Mouse (Mus musculus) thymus, adult 18-20 months (tissue): ENCODE measurements around the gene Moap1.

Source experiments
- DNase-seq, 2 experiments: peaks; one replicate each; pipeline ENCODE4 v3.0.0; 2022; ENCODE audit warnings: mixed read lengths in 2 of 2

Moap1 gene

DNA sequence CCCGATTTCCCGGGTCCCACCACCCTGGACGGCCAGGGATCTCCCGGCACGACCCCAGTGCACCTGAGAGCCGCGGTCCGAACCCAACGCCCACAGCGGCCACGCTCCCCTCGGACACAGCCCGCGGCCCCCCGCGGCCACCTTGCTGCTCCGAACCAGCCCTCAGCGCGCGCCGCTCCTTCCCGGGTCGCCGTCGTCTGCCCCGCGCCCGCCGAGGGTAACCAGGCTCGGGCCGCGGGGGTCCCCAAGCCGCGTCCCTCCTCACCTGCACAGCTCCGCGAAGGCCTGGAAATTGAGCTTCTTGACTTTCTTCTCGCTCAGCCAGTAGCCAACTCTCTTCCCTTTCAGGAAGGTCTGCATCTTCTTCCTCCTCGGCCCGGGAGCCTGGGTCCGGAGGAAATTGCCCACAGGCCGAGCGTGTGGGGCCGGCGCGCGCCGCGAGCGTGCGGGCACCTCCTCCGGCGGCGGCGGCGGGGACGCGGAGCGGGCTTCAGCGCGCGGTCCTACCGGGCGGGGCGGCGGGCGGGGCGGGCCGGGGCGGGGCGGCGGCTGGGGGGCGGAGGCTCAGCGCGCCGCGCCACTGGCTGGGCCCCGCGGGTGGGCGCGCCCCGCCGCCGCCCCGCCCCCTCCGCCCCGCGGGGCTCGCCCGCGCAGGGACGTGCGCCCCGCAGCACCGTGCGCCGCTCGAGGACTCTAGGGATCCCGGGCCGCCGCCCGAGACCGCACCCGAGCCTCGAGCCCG lies 38.8 kb downstream of the Moap1 start, which contains the start of gene Itpk1:
Itpk1 (minus strand) TSS at position 474 of the 742 bp plus-strand sequence.
- peak; percentile 42 to 50 for DNase-seq

DNA sequence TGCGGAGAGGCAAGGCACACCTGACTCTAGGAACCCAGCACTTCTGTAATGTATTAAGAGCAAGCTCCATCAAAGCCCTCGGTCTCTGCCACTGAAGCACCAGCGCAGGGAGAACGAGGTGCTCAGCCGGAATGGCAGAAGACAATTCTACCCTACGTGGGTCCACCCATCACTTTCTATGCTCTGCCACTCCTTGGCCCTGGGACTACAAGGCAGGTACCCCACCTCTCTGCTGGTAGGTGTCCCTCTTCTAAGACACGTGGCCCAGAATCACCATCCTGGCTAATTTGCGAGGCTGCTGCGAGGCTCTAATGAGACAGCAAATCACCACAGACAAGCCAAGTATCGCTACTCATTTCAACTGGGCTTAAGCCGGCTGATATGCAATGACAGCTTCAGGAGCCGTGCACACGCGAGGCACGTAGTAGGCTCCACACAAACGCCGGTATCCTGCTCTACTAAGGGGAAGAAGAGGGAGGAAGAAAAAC lies 39.5 kb downstream of the Moap1 start:
- DNase-seq = no peak

DNA sequence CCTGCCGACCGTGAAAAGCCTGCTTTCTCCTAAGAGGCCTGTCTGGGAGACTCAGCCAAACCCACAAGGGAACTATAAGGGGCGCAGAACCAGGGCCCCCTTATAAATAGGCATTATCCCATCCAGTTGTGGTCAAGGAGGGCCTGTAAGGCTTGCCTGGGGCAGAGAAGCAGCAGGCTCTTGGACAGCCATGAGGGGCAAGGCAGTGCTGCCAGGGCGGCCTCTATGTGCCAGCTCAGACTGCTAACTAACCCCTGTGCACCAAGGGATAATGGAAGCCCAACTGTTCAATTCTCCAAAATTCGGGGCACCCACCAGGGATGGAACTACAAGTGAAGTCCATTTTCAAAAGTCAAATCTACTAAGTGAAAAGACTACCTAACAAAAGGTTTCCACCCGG lies 40.0 kb downstream of the Moap1 start:
- DNase-seq = no peak

DNA sequence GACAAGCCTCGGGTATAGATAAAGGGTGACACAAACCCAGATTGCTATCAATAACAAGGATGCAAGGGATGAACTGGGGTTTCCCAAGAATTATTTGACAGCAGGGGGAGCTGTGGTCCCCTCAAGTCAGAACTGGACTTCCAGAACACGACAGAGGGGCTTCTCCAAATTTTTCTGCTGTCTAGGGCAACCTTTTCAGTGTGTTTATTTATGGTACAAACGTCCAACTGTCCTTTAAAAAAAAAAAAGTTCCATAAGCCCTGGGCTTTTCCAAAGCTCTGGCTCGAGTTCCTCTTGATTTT lies 40.4 kb downstream of the Moap1 start:
- DNase-seq = no peak

DNA sequence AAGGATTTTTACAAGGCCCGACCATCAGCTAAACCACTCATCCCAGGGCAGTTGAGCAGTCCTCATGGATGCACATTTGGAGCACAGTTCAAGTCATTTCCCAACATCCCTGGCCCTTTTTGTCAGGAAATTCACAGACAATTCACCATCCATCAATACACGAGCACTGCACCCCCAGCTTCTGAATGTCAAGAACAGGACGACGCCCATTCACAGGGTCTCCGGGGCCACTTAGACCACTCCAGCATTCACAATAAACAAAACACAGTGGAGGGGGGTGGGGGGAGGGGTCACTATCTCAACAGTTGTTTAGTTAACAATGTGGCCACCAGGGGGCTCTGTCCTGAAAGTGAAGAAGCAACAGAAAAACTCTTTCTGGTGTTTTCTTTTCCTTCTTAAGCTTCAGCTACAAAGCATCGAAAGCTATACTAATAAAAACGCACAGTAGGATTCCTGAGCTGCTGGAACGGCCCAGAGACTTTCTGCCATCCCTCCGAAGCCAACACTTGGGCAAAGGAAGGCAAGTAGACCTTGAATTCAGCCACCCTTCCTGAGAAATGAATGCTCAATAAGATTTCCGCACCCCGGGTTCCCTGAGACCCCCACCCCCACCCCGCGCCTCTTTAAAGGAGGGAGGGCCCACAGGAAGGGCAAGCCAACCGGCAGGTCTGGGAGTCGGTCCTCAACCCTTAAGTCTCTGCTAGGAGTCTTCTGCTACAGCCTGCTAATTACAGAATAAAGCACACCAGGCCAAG lies 40.9 kb downstream of the Moap1 start:
- peak in 1 of 2 experiments; percentile 64 for DNase-seq

DNA sequence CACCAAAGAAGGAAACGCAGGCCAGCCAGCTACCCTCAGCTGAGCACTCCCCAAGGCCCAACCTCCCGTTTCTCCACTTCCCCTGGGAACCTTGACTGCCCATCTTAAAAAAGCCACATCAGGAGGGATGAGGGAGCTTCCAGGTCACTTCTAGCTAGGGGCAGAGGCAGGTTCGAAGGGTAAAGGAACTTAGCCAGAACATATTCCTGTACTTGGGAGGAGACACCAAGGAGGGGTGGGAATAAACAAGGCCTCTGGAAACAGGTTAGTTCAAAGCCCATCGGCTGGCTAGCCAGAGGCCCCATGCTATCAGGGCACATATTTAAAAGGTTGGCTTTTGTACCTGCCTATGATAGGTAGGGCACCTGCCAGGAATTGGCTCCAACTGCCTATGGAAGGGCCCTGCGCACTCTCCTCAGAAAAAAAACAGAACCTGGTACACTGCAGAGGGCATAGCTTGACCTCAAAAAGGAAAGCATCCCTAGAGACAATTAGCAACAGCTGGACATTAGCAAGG lies 41.7 kb downstream of the Moap1 start:
- no peak for DNase-seq

DNA sequence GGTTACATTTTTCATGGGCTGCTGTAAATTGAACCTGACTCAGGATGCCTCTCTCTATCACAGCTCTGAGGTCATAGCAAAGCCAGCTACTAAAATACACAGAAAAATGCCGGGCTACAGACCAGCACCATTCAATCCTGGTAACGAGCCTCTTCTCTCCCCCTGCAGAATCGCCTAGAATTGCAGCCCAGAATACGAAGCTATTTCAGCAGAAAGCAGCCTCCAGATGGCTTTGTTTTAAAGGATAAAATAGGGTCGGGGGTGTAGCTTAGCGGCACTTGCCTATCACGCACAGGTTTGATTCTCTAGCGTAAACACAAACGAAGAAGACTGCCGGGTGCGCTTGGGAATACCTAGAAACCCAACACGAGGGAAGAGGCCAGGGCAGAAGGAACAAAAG lies 43.0 kb downstream of the Moap1 start:
- no peak for DNase-seq

DNA sequence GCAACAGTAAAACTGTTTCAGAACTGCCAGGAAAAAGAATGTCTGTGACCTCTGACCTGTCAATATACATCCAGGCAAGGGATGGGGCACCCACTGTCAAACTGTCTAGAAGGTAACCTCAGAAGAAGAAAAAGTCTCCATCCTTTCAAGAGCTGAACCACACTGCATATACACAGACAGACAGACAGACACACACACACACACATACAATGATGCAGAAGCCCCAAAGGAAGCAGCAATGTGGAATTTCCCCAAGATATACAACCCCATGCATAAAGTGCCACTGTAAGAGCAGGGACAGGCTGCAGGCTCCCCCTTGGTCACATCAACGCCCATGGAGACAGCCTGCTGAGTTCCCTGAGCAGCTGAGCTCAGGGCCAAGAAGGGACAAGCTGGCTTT lies 44.3 kb downstream of the Moap1 start:
- DNase-seq = no peak

DNA sequence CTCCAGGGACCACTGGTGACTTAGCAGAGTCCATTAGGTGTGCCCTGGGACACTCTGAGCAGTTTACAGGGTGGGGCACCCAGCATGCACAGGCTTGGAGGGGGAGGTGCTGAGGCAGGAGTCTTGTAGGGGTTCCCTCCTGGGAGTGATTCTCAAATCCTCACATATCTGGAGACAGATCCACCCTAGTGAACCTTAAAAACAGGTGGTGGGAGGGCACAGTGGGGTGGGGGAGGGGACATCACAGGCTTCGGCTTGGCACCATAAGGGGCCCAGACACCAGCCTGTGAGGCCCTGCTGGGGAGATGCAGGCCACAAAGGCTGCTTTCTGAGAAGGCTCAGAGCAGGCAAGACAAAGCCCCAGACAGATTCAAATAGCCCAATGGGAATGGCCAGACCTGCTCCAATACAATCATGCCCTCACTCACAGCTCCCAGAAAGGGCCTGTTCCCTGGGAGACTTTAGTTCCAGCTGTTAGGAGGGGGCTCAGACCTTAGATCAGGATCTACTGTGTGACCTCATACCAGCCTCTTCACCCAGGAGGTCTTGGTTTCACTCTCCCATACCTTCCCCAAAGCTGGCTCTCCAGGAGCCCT lies 45.3 kb downstream of the Moap1 start:
- no peak for DNase-seq

DNA sequence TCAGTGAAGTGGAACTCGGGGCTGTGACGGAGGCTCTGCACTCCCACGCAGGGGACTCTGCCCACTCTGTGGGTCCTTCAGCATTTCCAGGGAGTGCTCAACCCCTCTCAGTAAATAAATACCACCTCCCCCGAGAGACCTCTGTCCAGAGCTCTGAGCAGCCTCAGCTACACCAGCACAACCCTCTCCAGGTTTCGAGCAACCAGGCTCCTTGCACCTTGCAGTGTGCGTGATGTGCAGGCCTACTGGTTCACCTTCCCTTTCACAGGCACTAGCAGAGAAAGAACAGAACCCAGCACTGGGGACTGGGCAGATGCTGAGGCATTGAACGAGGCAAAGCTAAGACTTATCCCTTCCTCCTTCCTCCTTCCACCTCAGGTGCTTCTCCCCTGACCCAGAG lies 46.1 kb downstream of the Moap1 start:
- no peak for DNase-seq

DNA sequence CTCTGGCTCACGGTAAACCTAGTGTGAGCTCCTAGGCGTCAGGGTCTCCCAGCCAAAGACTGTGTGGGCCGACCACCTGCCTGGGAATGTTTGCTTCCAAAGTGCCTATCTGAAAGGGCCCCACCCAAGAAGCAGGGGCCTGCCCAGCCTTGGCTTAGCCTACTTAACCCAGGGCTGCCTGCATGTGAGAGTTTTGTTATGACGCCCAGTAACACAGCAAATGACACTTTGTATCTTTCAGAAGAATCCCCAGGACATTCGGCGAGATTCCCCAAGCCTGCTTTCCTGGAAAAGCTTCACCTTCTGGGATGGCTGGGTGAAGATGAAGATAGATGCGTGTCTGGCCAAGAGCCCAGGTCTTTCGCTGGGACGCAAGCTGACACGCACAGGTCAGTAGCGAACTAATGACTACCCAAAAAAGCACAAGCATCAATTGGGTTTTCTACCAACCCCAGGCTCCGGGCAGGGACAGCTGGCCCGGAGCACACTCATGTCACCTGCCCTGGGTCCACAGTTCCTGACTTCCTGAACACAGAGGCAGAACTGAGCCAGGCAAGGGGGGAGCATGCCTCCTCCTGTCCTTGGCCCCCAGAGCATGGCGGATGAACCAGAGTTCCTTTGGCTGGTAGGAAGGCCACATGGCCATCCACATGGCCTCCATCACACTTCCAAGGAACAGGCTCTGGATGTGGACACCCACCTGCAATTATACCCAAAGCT lies 46.7 kb downstream of the Moap1 start:
- no peak for DNase-seq

DNA sequence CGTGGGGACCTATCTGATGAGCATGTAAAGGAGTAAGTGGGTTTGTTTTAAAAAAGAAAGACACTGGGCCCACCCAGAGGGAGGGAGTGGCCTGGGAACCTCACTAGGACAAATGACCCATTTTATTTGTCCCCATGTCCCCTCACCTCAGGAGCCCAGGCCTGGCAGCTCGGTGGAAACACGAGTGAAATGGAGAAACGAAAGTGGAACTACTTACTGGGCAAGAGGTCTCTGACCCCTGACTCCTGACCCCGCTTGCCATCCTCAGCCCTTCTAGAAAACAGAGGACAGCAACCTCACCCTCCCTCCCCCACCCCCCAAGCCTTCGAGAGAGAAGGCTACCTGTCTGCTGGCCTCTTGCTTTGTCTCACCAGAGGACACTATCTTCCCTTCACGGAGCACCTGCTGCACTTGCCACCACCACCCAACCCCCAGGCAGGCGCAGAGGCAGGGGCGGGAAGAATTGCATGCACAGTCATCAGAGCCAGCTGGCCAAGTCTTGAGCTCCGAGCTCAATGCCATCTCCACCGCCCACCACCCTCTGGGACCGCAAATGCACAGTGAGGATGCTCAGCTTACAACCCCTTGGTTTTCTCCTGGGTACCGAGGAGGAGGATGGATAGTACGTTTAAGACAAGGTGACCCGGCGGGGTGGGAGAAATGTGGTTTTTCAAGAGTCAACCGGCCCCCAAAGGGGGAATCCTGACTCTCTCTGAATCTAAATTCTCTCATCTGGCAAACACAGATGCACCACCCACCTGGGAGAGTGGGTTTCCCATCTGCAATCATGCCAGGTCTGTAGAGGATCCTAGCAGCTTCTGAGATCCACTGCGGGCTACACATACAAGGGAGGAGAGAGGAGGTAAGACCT lies 47.9 kb downstream of the Moap1 start:
- DNase-seq = peak in 1 of 2 experiments; percentile 55
